Mouse (Mus musculus) hindbrain, embryonic 11.5 days (tissue): Measurements from ENCODE around the gene Nmb. TPM values are rescaled to one million over a fixed set of nuclear protein-coding genes. Genes with fewer than 3 reads are reported as not detected.
A peak's percentile ranks its signal among the peaks of the same experiment; 100 is the strongest.

ENCODE experiments used
- ATAC-seq: fragments of 200-750 bp; cut with Nextera tagmentation; 2 replicates; pipeline ENCODE4 v1.8.0; 2017; ENCODE audit warnings: mild to moderate bottlenecking, moderate TSS enrichment, moderate library complexity; ENCODE audit not compliant: low FRiP score
- DNase-seq: peaks from one replicate; pipeline ENCODE4 v3.0.0-alpha.2; 2015; ENCODE audit warnings: low spot score
- H3K27ac ChIP-seq: fragments of 300-500 bp; sonication (generic); 2 replicates; pipeline ENCODE4 v1.5.1; 2014; ENCODE audit warnings: mild to moderate bottlenecking, low read depth, low read length
- H3K27me3 ChIP-seq: fragments of 300-500 bp; sonication (generic); 2 replicates; pipeline ENCODE4 v1.6.1; 2014; ENCODE audit warnings: mild to moderate bottlenecking, low read length, moderate library complexity, mixed read lengths; ENCODE audit not compliant: control insufficient read depth, insufficient read depth
- H3K36me3 ChIP-seq: fragments of 300-500 bp; sonication (generic); 2 replicates; pipeline ENCODE4 v1.6.1; 2014; ENCODE audit warnings: mild to moderate bottlenecking, low read length, moderate library complexity, mixed read lengths; ENCODE audit not compliant: control insufficient read depth, insufficient read depth
- H3K4me1 ChIP-seq: fragments of 300-500 bp; sonication (generic); replicated peaks from 2 replicates; pipeline ENCODE4 v1.6.1; 2014; ENCODE audit warnings: low read length, mixed read lengths; ENCODE audit not compliant: control insufficient read depth, insufficient read depth
- H3K4me2 ChIP-seq: fragments of 300-500 bp; sonication (generic); replicated peaks from 2 replicates; pipeline ENCODE4 v1.6.1; 2014; ENCODE audit warnings: mild to moderate bottlenecking, low read depth, low read length
- H3K4me3 ChIP-seq: fragments of 300-500 bp; sonication (generic); 2 replicates; pipeline ENCODE4 v1.5.1; 2014; ENCODE audit warnings: low read depth, low read length
- H3K9ac ChIP-seq: fragments of 300-500 bp; sonication (generic); 2 replicates; pipeline ENCODE4 v1.6.1; 2014; ENCODE audit warnings: low read depth, low read length
- H3K9me3 ChIP-seq: fragments of 300-500 bp; sonication (generic); 2 replicates; pipeline ENCODE4 v1.6.1; 2016; ENCODE audit warnings: low read length; ENCODE audit not compliant: control insufficient read depth
- WGBS: fragments of 180-500 bp; shearing (Covaris S2); extraction: QIAGEN DNeasy Blood & Tissue Kit; methylation state at CpG from one replicate; pipeline ENCODE4 v1.1.7; 2014; 5-methylcytosine and 5-hydroxymethylcytosine counted together
- polyA plus RNA-seq: library from polyadenylated mRNA; unstranded; fragments of >200 nt; fragmentation: Nextera tagmentation; extraction: Ambion mirVana; gene quantifications from 2 replicates; pipeline ENCODE4 v1.2.1, GENCODE M21; 2014

Nmb gene
- polyA plus RNA-seq, 1 experiment from 2014 or later = 6.7 TPM

- H3K4me2 ChIP-seq = no peak overlapping the region
- WGBS = 95% methylated on average over 15 of the region's 15 CpGs
- H3K4me3 ChIP-seq = no peak overlapping the region
- no peak for DNase-seq
- no peaks in the 10 kb centered on the region for H3K9me3 ChIP-seq
- no peaks in the 10 kb centered on the region for H3K27me3 ChIP-seq
- 0 out of 2 replicates have a peak, but pooled peaks cover 14% of the 10 kb centered on the region for H3K36me3 ChIP-seq
- H3K9ac ChIP-seq = no peak overlapping the region
- ATAC-seq = no peak
- H3K4me1 ChIP-seq = peaks cover 3% of the 10 kb centered on the region
- no peak overlapping the region for H3K27ac ChIP-seq
Measured at GRCm38 (mm10) chr7:80893086-80893752, 11.7 kb downstream of the Nmb start.

- Histone ChIP-seq H3K9me3 (no peaks in the 10 kb centered on the region), H3K27me3 (no peaks in the 10 kb centered on the region), H3K4me2 (no peak overlapping the region), H3K36me3 (0 out of 2 replicates have a peak, but pooled peaks cover 12% of the 10 kb centered on the region), H3K27ac (peak overlapping the region; percentile 73; the same call in 1 of the 2 replicates), H3K9ac (peak overlapping the region; percentile 29; the same call in 1 of the 2 replicates), H3K4me1 (peaks cover 3% of the 10 kb centered on the region), H3K4me3 (no peak overlapping the region)
- ATAC-seq (no peak), DNase-seq (no peak)
- WGBS = 83% methylated on average over 13 of the region's 13 CpGs
Measured at GRCm38 (mm10) chr7:80889841-80890241, 15.0 kb downstream of the Nmb start.

GRCm38 (mm10) chr7:80889021-80889511 is 15.8 kb downstream of the Nmb start:
- no peak overlapping the region for H3K4me2 ChIP-seq
- H3K27me3 ChIP-seq = no peaks in the 10 kb centered on the region
- peaks cover 3% of the 10 kb centered on the region for H3K4me1 ChIP-seq
- H3K4me3 ChIP-seq = no peak overlapping the region
- 52% methylated on average over 9 of the region's 9 CpGs for WGBS
- peak overlapping the region; percentile 73 for H3K27ac ChIP-seq
- peak; percentile 83 for DNase-seq
- H3K36me3 ChIP-seq = 0 out of 2 replicates have a peak, but pooled peaks cover 12% of the 10 kb centered on the region
- peak overlapping the region; percentile 29; the same call in 1 of the 2 replicates for H3K9ac ChIP-seq
- no peaks in the 10 kb centered on the region for H3K9me3 ChIP-seq
- ATAC-seq = peak; percentile 84

GRCm38 (mm10) chr7:80888595-80888994 is 16.3 kb downstream of the Nmb start:
- Histone ChIP-seq H3K4me3 (no peak overlapping the region), H3K9ac (no peak overlapping the region), H3K4me2 (no peak overlapping the region), H3K27me3 (no peaks in the 10 kb centered on the region), H3K9me3 (no peaks in the 10 kb centered on the region), H3K36me3 (0 out of 2 replicates have a peak, but pooled peaks cover 10% of the 10 kb centered on the region), H3K27ac (peak overlapping the region; percentile 73), H3K4me1 (peaks cover 3% of the 10 kb centered on the region)
- ATAC-seq = peak; percentile 36
- 68% methylated on average over 7 of the region's 7 CpGs for WGBS
- no peak for DNase-seq

- WGBS = 20% methylated on average over 1 of the region's 1 CpGs
- DNase-seq (no peak), ATAC-seq (no peak)
Measured at GRCm38 (mm10) chr7:80885666-80886065, 19.2 kb downstream of the Nmb start.

GRCm38 (mm10) chr7:80882830-80883505 is 21.9 kb downstream of the Nmb start:
- 27% methylated on average over 14 of the region's 14 CpGs for WGBS
- Histone ChIP-seq H3K4me2 (no peak overlapping the region), H3K9me3 (no peaks in the 10 kb centered on the region), H3K4me3 (no peak overlapping the region), H3K4me1 (no peaks in the 10 kb centered on the region), H3K9ac (no peak overlapping the region), H3K27ac (no peak overlapping the region), H3K36me3 (no peaks in the 10 kb centered on the region), H3K27me3 (no peaks in the 10 kb centered on the region)
- DNase-seq (peak; percentile 55), ATAC-seq (no peak; the same call in 1 of the 2 replicates)

More at GRCm38 (mm10) chr7:80885666-80886065, 19.2 kb downstream of the Nmb start:
- Histone ChIP-seq H3K4me3 (no peak overlapping the region), H3K9me3 (no peaks in the 10 kb centered on the region), H3K9ac (no peak overlapping the region), H3K36me3 (no peaks in the 10 kb centered on the region), H3K4me2 (no peak overlapping the region), H3K4me1 (peaks cover 3% of the 10 kb centered on the region), H3K27ac (no peak overlapping the region), H3K27me3 (no peaks in the 10 kb centered on the region)

- no peak overlapping the region for H3K4me3 ChIP-seq
- H3K36me3 ChIP-seq = peaks cover 13% of the 10 kb centered on the region
- no peak overlapping the region for H3K27ac ChIP-seq
- H3K9ac ChIP-seq = 0 out of 2 replicates have a peak overlapping the region, but pooled peaks have one; percentile 19
- no peak overlapping the region for H3K4me2 ChIP-seq
- no peak for ATAC-seq
- peaks cover 21% of the 10 kb centered on the region for H3K27me3 ChIP-seq
- WGBS = 27% methylated on average over 37 of the region's 37 CpGs
- peak; percentile 17 for DNase-seq
- no peaks in the 10 kb centered on the region for H3K4me1 ChIP-seq
- no peaks in the 10 kb centered on the region for H3K9me3 ChIP-seq
Measured at GRCm38 (mm10) chr7:80875727-80876126, 29.1 kb downstream of the Nmb start.

GRCm38 (mm10) chr7:80873631-80874030 is 31.2 kb downstream of the Nmb start:
- H3K27me3 ChIP-seq = peaks cover 21% of the 10 kb centered on the region
- peaks cover 20% of the 10 kb centered on the region for H3K36me3 ChIP-seq
- no peak overlapping the region for H3K4me2 ChIP-seq
- 92% methylated on average over 2 of the region's 2 CpGs for WGBS
- no peak overlapping the region for H3K27ac ChIP-seq
- DNase-seq (no peak), ATAC-seq (no peak)
- H3K9me3 ChIP-seq = no peaks in the 10 kb centered on the region
- no peak overlapping the region for H3K9ac ChIP-seq
- no peak overlapping the region for H3K4me3 ChIP-seq
- no peaks in the 10 kb centered on the region for H3K4me1 ChIP-seq
